Mouse (Mus musculus): Measurements from ENCODE around the gene Atp1a3.

DNA sequence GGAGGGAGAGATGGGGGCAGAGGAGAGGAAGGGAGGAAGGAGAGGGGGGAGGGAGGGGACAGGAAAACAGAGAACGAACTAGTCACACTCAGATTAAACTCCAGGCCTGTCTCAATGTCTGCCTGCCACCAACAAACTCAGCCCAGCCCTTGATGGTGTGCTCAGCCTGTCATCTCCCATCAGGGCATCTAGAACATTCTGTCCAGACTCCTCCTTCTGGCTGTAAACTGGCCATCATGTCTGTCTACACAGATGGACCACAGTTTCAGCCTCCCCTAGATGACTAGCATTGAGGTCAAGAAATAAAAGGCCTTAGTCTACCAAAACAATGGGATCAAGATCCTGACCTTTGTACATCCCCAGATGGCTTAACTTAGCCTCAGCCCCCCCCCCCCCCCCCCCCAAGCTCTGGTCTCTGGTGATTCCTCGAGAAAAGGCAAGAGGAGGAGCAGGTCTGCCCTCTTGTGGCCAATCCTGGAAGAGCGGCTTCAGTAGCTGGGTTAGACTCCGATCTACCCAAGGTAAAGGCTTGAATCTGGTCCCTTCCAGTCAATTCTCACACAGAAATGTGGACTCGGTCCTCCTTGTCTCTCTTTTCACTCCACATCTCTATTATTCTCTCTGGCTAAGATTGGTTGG is 40.7 kb downstream of the Atp1a3 start:
- TF ChIP-seq POLR2A (IDR thresholded peaks at IDR 0.05; ENCODE audit: insufficient read length, low read depth) (no peak), TCF12 (IDR thresholded peaks at IDR 0.05; ENCODE audit: insufficient read depth, poor library complexity, severe bottlenecking) (no peak), USF1 (IDR thresholded peaks at IDR 0.05; ENCODE audit: low read depth) (no peak)

Measured in myocyte (in vitro differentiated cells).